Comparison of ENCODE assay signal across 11 mouse cellular contexts in the genomic region with DNA sequence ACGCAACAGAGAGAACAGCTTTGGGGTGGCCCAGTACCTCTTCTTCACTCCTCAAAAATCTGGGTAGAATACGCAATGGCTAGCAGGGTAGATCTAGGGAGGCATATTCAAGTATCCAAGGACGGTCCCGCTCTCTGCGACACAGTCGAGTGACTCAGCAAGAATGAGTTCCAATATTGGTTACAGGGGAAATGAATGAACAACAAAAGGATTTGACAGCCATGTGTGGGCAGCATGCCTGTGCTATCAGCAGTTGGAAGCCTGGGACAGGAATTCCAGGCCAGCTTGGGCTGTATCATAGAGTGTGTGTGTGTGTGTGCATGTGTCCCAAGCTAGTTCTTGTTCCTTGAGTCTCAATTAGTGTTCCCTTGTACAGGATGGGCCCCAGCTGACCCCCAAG.
DNase-seq lines count a peak whose midpoint lies in the region; ATAC-seq lines count a peak whose summit lies in the region.
"Had no signal": no experiment of that assay in that cellular context is flagged by ENCODE, and none has a peak within 500 bp of the region (broad histone marks: within the 10 kb centered on the region; RNA-seq: fewer than 3 reads in every experiment).

No protein-coding gene starts in this region.

- 34% methylated on average over 6 of the region's 6 CpGs for WGBS in heart, embryonic 13.5 days
- 75% methylated on average over 6 of the region's 6 CpGs for WGBS in forebrain, embryonic 16.5 days
- 90% methylated on average over 6 of the region's 6 CpGs for WGBS in midbrain, embryonic 10.5 days

- DNase-seq in adrenal gland, adult 8-10 months = peak; percentile 66
- DNase-seq in cerebellum, adult 11-12 months = peak; percentile 66
- DNase-seq in left cerebral cortex, adult 18-20 months (ENCODE audit: low spot score in 2 of 2) = peak; percentile 48 to 61
- DNase-seq in ovary, adult 18-20 months (ENCODE audit: low spot score) = no peak
- no peak for DNase-seq in midbrain, embryonic 10.5 days (ENCODE audit: low spot score)
- DNase-seq in urinary bladder, postnatal 25 days (ENCODE audit: low spot score) = no peak
- DNase-seq: lung, embryonic 14.5 days; thymus, postnatal 25 days had no signal

- no peak overlapping the region for H3K4me3 ChIP-seq in heart, embryonic 13.5 days
- H3K4me3 ChIP-seq in forebrain, embryonic 16.5 days (replicated peaks; ENCODE audit: low read length) = no peak overlapping the region
- no peak overlapping the region for H3K4me3 ChIP-seq in midbrain, embryonic 10.5 days
- H3K4me3 ChIP-seq: embryonic facial prominence, embryonic 15.5 days had no signal

- H3K4me2 ChIP-seq in heart, embryonic 13.5 days = no peak overlapping the region
- H3K4me2 ChIP-seq in forebrain, embryonic 16.5 days (ENCODE audit: low read length) = no peak overlapping the region
- H3K4me2 ChIP-seq: embryonic facial prominence, embryonic 15.5 days; lung, embryonic 14.5 days had no signal

- H3K4me1 ChIP-seq in heart, embryonic 13.5 days = peaks cover 58% of the 10 kb centered on the region
- H3K4me1 ChIP-seq in forebrain, embryonic 16.5 days (replicated peaks; ENCODE audit: control insufficient read depth, insufficient read depth, low read length) = peaks cover 2% of the 10 kb centered on the region; the same call in 1 of the 2 replicates
- peaks cover 7% of the 10 kb centered on the region; the same call in 1 of the 2 replicates for H3K4me1 ChIP-seq in midbrain, embryonic 10.5 days

- H3K9ac ChIP-seq in heart, embryonic 13.5 days = no peak overlapping the region
- H3K9ac ChIP-seq in forebrain, embryonic 16.5 days (replicated peaks; ENCODE audit: low read depth, low read length) = no peak overlapping the region
- H3K9ac ChIP-seq: embryonic facial prominence, embryonic 15.5 days; lung, embryonic 14.5 days had no signal

- ATAC-seq in heart, embryonic 13.5 days (ENCODE audit: extremely low read depth, insufficient number of reproducible peaks, low FRiP score, low TSS enrichment) = no peak
- no peak for ATAC-seq in forebrain, embryonic 16.5 days

- no peaks in the 10 kb centered on the region for H3K27me3 ChIP-seq in heart, embryonic 13.5 days (replicated peaks)
- no peaks in the 10 kb centered on the region for H3K27me3 ChIP-seq in forebrain, embryonic 16.5 days (replicated peaks; ENCODE audit: control insufficient read depth, insufficient read depth, low read length)
- no peaks in the 10 kb centered on the region for H3K27me3 ChIP-seq in midbrain, embryonic 10.5 days (ENCODE audit: low read depth, poor library complexity, severe bottlenecking)
- H3K27me3 ChIP-seq: embryonic facial prominence, embryonic 15.5 days had no signal

- H3K36me3 ChIP-seq in heart, embryonic 13.5 days = no peaks in the 10 kb centered on the region; the same call in 1 of the 2 replicates
- H3K36me3 ChIP-seq in forebrain, embryonic 16.5 days (ENCODE audit: control insufficient read depth, insufficient read depth) = no peaks in the 10 kb centered on the region
- H3K36me3 ChIP-seq in midbrain, embryonic 10.5 days = no peaks in the 10 kb centered on the region

- H3K9me3 ChIP-seq in heart, embryonic 13.5 days = peaks cover 3% of the 10 kb centered on the region; the same call in 1 of the 2 replicates
- H3K9me3 ChIP-seq in forebrain, embryonic 16.5 days (ENCODE audit: control insufficient read depth, low read length) = no peaks in the 10 kb centered on the region
- no peaks in the 10 kb centered on the region for H3K9me3 ChIP-seq in midbrain, embryonic 10.5 days (replicated peaks)
- H3K9me3 ChIP-seq: embryonic facial prominence, embryonic 15.5 days had no signal

- H3K27ac ChIP-seq in heart, embryonic 13.5 days (replicated peaks) = peak overlapping the region; percentile 71
- H3K27ac ChIP-seq in forebrain, embryonic 16.5 days (ENCODE audit: low read length) = no peak overlapping the region
- no peak overlapping the region for H3K27ac ChIP-seq in midbrain, embryonic 10.5 days (replicated peaks)
- H3K27ac ChIP-seq: embryonic facial prominence, embryonic 15.5 days had no signal

Comparison
In these comparisons a context has a peak if more than half of its experiments do, and no peak if none do; other contexts are left out.
1. DNase-seq: peak in adrenal gland, adult 8-10 months (single experiment), cerebellum, adult 11-12 months (single experiment) and left cerebral cortex, adult 18-20 months (2 of 2); none in ovary, adult 18-20 months (single experiment), midbrain, embryonic 10.5 days (single experiment) and urinary bladder, postnatal 25 days (single experiment).